Mouse (Mus musculus) hindbrain, embryonic 12.5 days (tissue): ENCODE measurements around the gene Ssr2. TPM values are rescaled to one million over a fixed set of nuclear protein-coding genes. Genes with fewer than 3 reads are reported as not detected.
"Not testable (repeated sequence)": the region's sequence is repeated elsewhere in the genome, so short reads cannot be mapped to it uniquely, and the experiment has no call there.

ENCODE experiments used
- ATAC-seq: fragments of 200-750 bp; cut with Nextera tagmentation; 2 replicates; pipeline ENCODE4 v1.8.0; 2017; ENCODE audit warnings: moderate TSS enrichment; ENCODE audit not compliant: low FRiP score
- H3K27ac ChIP-seq: fragments of 300-500 bp; sonication (generic); 2 replicates; pipeline ENCODE4 v1.5.1; 2016; ENCODE audit warnings: mild to moderate bottlenecking
- H3K27me3 ChIP-seq: fragments of 300-500 bp; sonication (generic); 2 replicates; pipeline ENCODE4 v1.6.1; 2016; ENCODE audit warnings: mild to moderate bottlenecking
- H3K36me3 ChIP-seq: fragments of 300-500 bp; sonication (generic); 2 replicates; pipeline ENCODE4 v1.6.1; 2016; ENCODE audit warnings: mild to moderate bottlenecking
- H3K4me1 ChIP-seq: fragments of 300-500 bp; sonication (generic); 2 replicates; pipeline ENCODE4 v1.6.1; 2016
- H3K4me2 ChIP-seq: fragments of 300-500 bp; sonication (generic); replicated peaks from 2 replicates; pipeline ENCODE4 v1.6.1; 2016; ENCODE audit warnings: mild to moderate bottlenecking
- H3K4me3 ChIP-seq: fragments of 300-500 bp; sonication (generic); 2 replicates; pipeline ENCODE4 v1.5.1; 2016; ENCODE audit warnings: mild to moderate bottlenecking
- H3K9ac ChIP-seq: fragments of 300-500 bp; sonication (generic); 2 replicates; pipeline ENCODE4 v1.6.1; 2016; ENCODE audit warnings: mild to moderate bottlenecking, moderate library complexity
- H3K9me3 ChIP-seq: fragments of 300-500 bp; sonication (generic); replicated peaks from 2 replicates; pipeline ENCODE4 v1.6.1; 2016; ENCODE audit warnings: mild to moderate bottlenecking
- WGBS: fragments of 180-500 bp; shearing (Covaris S2); methylation state at CpG from one replicate; pipeline ENCODE4 v1.1.7; 2016; 5-methylcytosine and 5-hydroxymethylcytosine counted together
- polyA plus RNA-seq: library from polyadenylated mRNA; unstranded; fragments of >200 nt; fragmentation: Nextera tagmentation; extraction: Ambion mirVana; gene quantifications from 2 replicates; pipeline ENCODE4 v1.2.1, GENCODE M21; 2016

Gene Ssr2
- polyA plus RNA-seq, 1 experiment from 2014 or later: 155 TPM

GRCm38 (mm10) chr3:88571856-88572255 lies 3.8 kb upstream of the Ssr2 start:
- Histone ChIP-seq H3K4me3 (no peak overlapping the region), H3K36me3 (peaks cover 38% of the 10 kb centered on the region), H3K27ac (no peak overlapping the region), H3K27me3 (no peaks in the 10 kb centered on the region), H3K9ac (no peak overlapping the region), H3K9me3 (no peaks in the 10 kb centered on the region), H3K4me2 (no peak overlapping the region), H3K4me1 (no peaks in the 10 kb centered on the region)
- 91% methylated on average over 1 of the region's 1 CpGs for WGBS
- no peak for ATAC-seq

GRCm38 (mm10) chr3:88572835-88573234 lies 2.8 kb upstream of the Ssr2 start:
- H3K9me3 ChIP-seq: no peaks in the 10 kb centered on the region
- WGBS: 77% methylated on average over 2 of the region's 2 CpGs
- H3K4me2 ChIP-seq: no peak overlapping the region
- H3K27me3 ChIP-seq: no peaks in the 10 kb centered on the region
- no peaks in the 10 kb centered on the region for H3K4me1 ChIP-seq
- H3K27ac ChIP-seq: no peak overlapping the region
- H3K4me3 ChIP-seq: no peak overlapping the region
- ATAC-seq: no peak
- peaks cover 28% of the 10 kb centered on the region for H3K36me3 ChIP-seq
- no peak overlapping the region for H3K9ac ChIP-seq

- Histone ChIP-seq H3K9ac (no peak overlapping the region), H3K36me3 (peaks cover 18% of the 10 kb centered on the region), H3K4me3 (no peak overlapping the region), H3K27ac (no peak overlapping the region), H3K27me3 (no peaks in the 10 kb centered on the region), H3K4me2 (no peak overlapping the region), H3K9me3 (no peaks in the 10 kb centered on the region), H3K4me1 (no peaks in the 10 kb centered on the region)
- no peak for ATAC-seq
- 84% methylated on average over 2 of the region's 2 CpGs for whole genome bisulfite sequencing
Observed at GRCm38 (mm10) chr3:88573810-88574209, 1.9 kb upstream of the Ssr2 start.

- H3K4me2 ChIP-seq, H3K9me3 ChIP-seq, H3K4me3 ChIP-seq, H3K4me1 ChIP-seq, H3K27ac ChIP-seq, H3K9ac ChIP-seq, H3K27me3 ChIP-seq, ATAC-seq: not testable (repeated sequence)
- H3K36me3 ChIP-seq: peaks cover 16% of the 10 kb centered on the region
- 88% methylated on average over 5 of the region's 5 CpGs for WGBS
Observed at GRCm38 (mm10) chr3:88577846-88578245, 2.2 kb downstream of the Ssr2 start.

GRCm38 (mm10) chr3:88578498-88579424 lies 3.1 kb downstream of the Ssr2 start:
- 45% methylated on average over 8 of the region's 8 CpGs for WGBS
- Histone ChIP-seq H3K36me3 (peaks cover 25% of the 10 kb centered on the region), H3K4me3 (peak overlapping the region; percentile 87), H3K9ac (no peak overlapping the region), H3K4me1 (peaks cover 10% of the 10 kb centered on the region), H3K4me2 (peak overlapping the region; percentile 85), H3K27me3 (no peaks in the 10 kb centered on the region), H3K9me3 (no peaks in the 10 kb centered on the region), H3K27ac (no peak overlapping the region)
- ATAC-seq: peak; percentile 38; the same call in 1 of the 2 replicates

- under 1% methylated on average over 34 of the region's 34 CpGs for WGBS
- Histone ChIP-seq H3K9me3 (no peaks in the 10 kb centered on the region), H3K27me3 (no peaks in the 10 kb centered on the region), H3K27ac (peak overlapping the region; percentile 19; the same call in 1 of the 2 replicates), H3K36me3 (peaks cover 29% of the 10 kb centered on the region), H3K9ac (peak overlapping the region; percentile 85), H3K4me3 (peak overlapping the region; percentile 87), H3K4me1 (peaks cover 10% of the 10 kb centered on the region), H3K4me2 (peak overlapping the region; percentile 85)
- peak; percentile 88 for ATAC-seq
Observed at GRCm38 (mm10) chr3:88579454-88580117, 3.9 kb downstream of the Ssr2 start.

- H3K4me3 ChIP-seq: no peak overlapping the region
- ATAC-seq: no peak
- peaks cover 2% of the 10 kb centered on the region; the same call in 1 of the 2 replicates for H3K4me1 ChIP-seq
- H3K27me3 ChIP-seq: no peaks in the 10 kb centered on the region
- 98% methylated on average over 6 of the region's 6 CpGs for WGBS
- H3K27ac ChIP-seq: no peak overlapping the region
- no peak overlapping the region for H3K4me2 ChIP-seq
- peaks cover 64% of the 10 kb centered on the region for H3K36me3 ChIP-seq
- H3K9ac ChIP-seq: no peak overlapping the region
- no peaks in the 10 kb centered on the region for H3K9me3 ChIP-seq
Observed at GRCm38 (mm10) chr3:88585769-88586168, 10.1 kb downstream of the Ssr2 start.

- Histone ChIP-seq H3K27me3 (no peaks in the 10 kb centered on the region), H3K27ac (no peak overlapping the region), H3K9ac (no peak overlapping the region), H3K36me3 (peaks cover 58% of the 10 kb centered on the region), H3K9me3 (no peaks in the 10 kb centered on the region), H3K4me1 (peaks cover 3% of the 10 kb centered on the region; the same call in 1 of the 2 replicates), H3K4me2 (no peak overlapping the region), H3K4me3 (no peak overlapping the region)
- no peak for ATAC-seq
- WGBS: 94% methylated on average over 5 of the region's 5 CpGs
Observed at GRCm38 (mm10) chr3:88586640-88587039, 11.0 kb downstream of the Ssr2 start.

- Histone ChIP-seq H3K4me3 (no peak overlapping the region), H3K4me2 (no peak overlapping the region), H3K27ac (peak overlapping the region; percentile 40; the same call in 1 of the 2 replicates), H3K9ac (no peak overlapping the region), H3K9me3 (no peaks in the 10 kb centered on the region), H3K4me1 (peaks cover 7% of the 10 kb centered on the region; the same call in 1 of the 2 replicates), H3K36me3 (peaks cover 35% of the 10 kb centered on the region), H3K27me3 (no peaks in the 10 kb centered on the region)
- 26% methylated on average over 5 of the region's 5 CpGs for WGBS
- ATAC-seq: no peak
Observed at GRCm38 (mm10) chr3:88590246-88590645, 14.6 kb downstream of the Ssr2 start.

GRCm38 (mm10) chr3:88591044-88591443 lies 15.4 kb downstream of the Ssr2 start:
- Histone ChIP-seq H3K36me3 (peaks cover 28% of the 10 kb centered on the region), H3K9ac (no peak overlapping the region), H3K4me3 (no peak overlapping the region), H3K4me1 (peaks cover 7% of the 10 kb centered on the region; the same call in 1 of the 2 replicates), H3K27me3 (no peaks in the 10 kb centered on the region), H3K27ac (no peak overlapping the region; the same call in 1 of the 2 replicates), H3K4me2 (no peak overlapping the region), H3K9me3 (no peaks in the 10 kb centered on the region)
- ATAC-seq: no peak
- WGBS: 58% methylated on average over 3 of the region's 3 CpGs

GRCm38 (mm10) chr3:88591950-88592731 lies 16.5 kb downstream of the Ssr2 start:
- H3K9ac ChIP-seq: no peak overlapping the region
- peaks cover 17% of the 10 kb centered on the region for H3K36me3 ChIP-seq
- H3K27ac ChIP-seq: no peak overlapping the region
- WGBS: 37% methylated on average over 9 of the region's 9 CpGs
- no peaks in the 10 kb centered on the region for H3K9me3 ChIP-seq
- no peak overlapping the region for H3K4me3 ChIP-seq
- H3K4me1 ChIP-seq: peaks cover 7% of the 10 kb centered on the region; the same call in 1 of the 2 replicates
- no peak overlapping the region for H3K4me2 ChIP-seq
- H3K27me3 ChIP-seq: no peaks in the 10 kb centered on the region
- no peak for ATAC-seq
